Mouse (Mus musculus) lung, embryonic 16.5 days (tissue): ENCODE results near the gene Gars. TPM values are rescaled to one million over a fixed set of nuclear protein-coding genes. Genes with fewer than 3 reads are reported as not detected.

Experiments
- ATAC-seq: fragments of 200-750 bp; cut with Nextera tagmentation; 2 replicates; pipeline ENCODE4 v1.8.0; 2017; ENCODE audit warnings: low read depth, mild to moderate bottlenecking, moderate library complexity
- H3K27ac ChIP-seq: fragments of 300-500 bp; sonication (generic); 2 replicates; pipeline ENCODE4 v1.5.1; 2014; ENCODE audit warnings: mild to moderate bottlenecking, control low read depth, low read length
- H3K27me3 ChIP-seq: fragments of 300-500 bp; sonication (generic); 2 replicates; pipeline ENCODE4 v1.6.1; 2014; ENCODE audit warnings: low read depth, low read length, mixed read lengths; ENCODE audit not compliant: control insufficient read depth, insufficient read depth
- H3K36me3 ChIP-seq: fragments of 300-500 bp; sonication (generic); 2 replicates; pipeline ENCODE4 v1.6.1; 2014; ENCODE audit warnings: low read length; ENCODE audit not compliant: control insufficient read depth, insufficient read depth
- H3K4me1 ChIP-seq: fragments of 300-500 bp; sonication (generic); replicated peaks from 2 replicates; pipeline ENCODE4 v1.6.1; 2014; ENCODE audit warnings: low read length, mixed read lengths; ENCODE audit not compliant: control insufficient read depth, insufficient read depth
- H3K4me2 ChIP-seq: fragments of 300-500 bp; sonication (generic); 2 replicates; pipeline ENCODE4 v1.6.1; 2014; ENCODE audit warnings: low read depth, low read length, control low read depth
- H3K4me3 ChIP-seq: fragments of 300-500 bp; sonication (generic); 2 replicates; pipeline ENCODE4 v1.5.1; 2014; ENCODE audit warnings: mild to moderate bottlenecking, low read length, control low read depth
- H3K9ac ChIP-seq: fragments of 300-500 bp; sonication (generic); 2 replicates; pipeline ENCODE4 v1.6.1; 2014; ENCODE audit warnings: low read length, control low read depth
- H3K9me3 ChIP-seq: fragments of 300-500 bp; sonication (generic); 2 replicates; pipeline ENCODE4 v1.6.1; 2016; ENCODE audit warnings: low read length; ENCODE audit not compliant: control insufficient read depth
- WGBS: fragments of 180-500 bp; shearing (Covaris S2); extraction: QIAGEN DNeasy Blood & Tissue Kit; methylation state at CpG from one replicate; pipeline ENCODE4 v1.1.7; 2014; 5-methylcytosine and 5-hydroxymethylcytosine counted together
- polyA plus RNA-seq: library from polyadenylated mRNA; unstranded; fragments of >200 nt; fragmentation: Nextera tagmentation; extraction: Ambion mirVana; gene quantifications from 2 replicates; pipeline ENCODE4 v1.2.1, GENCODE M21; 2015

Gene Gars
- polyA plus RNA-seq, 1 experiment from 2014 or later: 122 TPM

DNA sequence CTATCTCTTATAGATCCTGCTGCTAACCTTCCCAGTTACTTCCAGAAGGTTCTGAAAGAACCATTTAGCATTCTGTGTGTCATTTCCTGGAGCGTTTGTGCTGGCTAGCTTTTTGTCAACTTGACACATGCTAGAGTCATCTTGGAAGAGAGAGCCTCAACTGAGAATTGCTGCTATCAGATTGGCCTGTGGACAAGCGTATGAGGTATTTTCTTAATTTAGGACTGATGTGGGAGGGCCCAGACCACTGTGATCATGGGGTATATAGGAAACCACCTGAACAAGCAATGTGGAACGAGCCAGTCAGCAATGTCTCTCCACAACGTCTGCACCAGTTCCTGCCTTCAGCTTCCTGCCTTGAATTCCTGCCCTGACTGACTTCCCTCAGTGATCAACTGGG is 34.2 kb upstream of the Gars start:
- no peak overlapping the region for H3K9ac ChIP-seq
- H3K4me1 ChIP-seq: peaks cover 2% of the 10 kb centered on the region; the same call in 1 of the 2 replicates
- WGBS: 55% methylated on average over 4 of the region's 4 CpGs
- no peak overlapping the region for H3K4me3 ChIP-seq
- no peaks in the 10 kb centered on the region for H3K9me3 ChIP-seq
- ATAC-seq: no peak
- no peak overlapping the region for H3K4me2 ChIP-seq
- H3K27me3 ChIP-seq: no peaks in the 10 kb centered on the region
- no peaks in the 10 kb centered on the region for H3K36me3 ChIP-seq
- H3K27ac ChIP-seq: no peak overlapping the region

DNA sequence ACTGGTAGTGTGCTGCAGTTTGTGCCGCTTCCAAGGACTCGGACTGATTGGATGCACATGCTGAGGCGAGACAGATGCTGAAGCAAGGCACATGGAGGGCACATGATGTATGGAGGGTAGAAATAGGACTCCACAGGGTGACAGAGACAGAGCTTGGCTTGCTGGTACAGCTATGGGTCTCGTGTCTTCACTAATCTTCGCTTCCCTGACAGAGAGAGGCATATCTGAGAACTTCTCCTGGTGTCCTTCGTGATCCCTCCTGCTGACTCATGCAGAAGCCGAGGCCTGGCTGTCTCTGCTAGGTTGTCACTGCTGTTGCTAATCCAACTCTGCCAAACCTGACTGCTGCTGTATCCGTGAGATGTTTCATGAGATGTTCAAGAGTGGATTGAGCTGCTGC is 29.4 kb upstream of the Gars start:
- no peak overlapping the region for H3K4me3 ChIP-seq
- H3K27me3 ChIP-seq: no peaks in the 10 kb centered on the region
- peaks cover 6% of the 10 kb centered on the region; the same call in 1 of the 2 replicates for H3K4me1 ChIP-seq
- no peak for ATAC-seq
- no peaks in the 10 kb centered on the region for H3K9me3 ChIP-seq
- H3K9ac ChIP-seq: no peak overlapping the region
- no peak overlapping the region for H3K4me2 ChIP-seq
- WGBS: 88% methylated on average over 8 of the region's 8 CpGs
- no peak overlapping the region for H3K27ac ChIP-seq
- H3K36me3 ChIP-seq: no peaks in the 10 kb centered on the region

DNA sequence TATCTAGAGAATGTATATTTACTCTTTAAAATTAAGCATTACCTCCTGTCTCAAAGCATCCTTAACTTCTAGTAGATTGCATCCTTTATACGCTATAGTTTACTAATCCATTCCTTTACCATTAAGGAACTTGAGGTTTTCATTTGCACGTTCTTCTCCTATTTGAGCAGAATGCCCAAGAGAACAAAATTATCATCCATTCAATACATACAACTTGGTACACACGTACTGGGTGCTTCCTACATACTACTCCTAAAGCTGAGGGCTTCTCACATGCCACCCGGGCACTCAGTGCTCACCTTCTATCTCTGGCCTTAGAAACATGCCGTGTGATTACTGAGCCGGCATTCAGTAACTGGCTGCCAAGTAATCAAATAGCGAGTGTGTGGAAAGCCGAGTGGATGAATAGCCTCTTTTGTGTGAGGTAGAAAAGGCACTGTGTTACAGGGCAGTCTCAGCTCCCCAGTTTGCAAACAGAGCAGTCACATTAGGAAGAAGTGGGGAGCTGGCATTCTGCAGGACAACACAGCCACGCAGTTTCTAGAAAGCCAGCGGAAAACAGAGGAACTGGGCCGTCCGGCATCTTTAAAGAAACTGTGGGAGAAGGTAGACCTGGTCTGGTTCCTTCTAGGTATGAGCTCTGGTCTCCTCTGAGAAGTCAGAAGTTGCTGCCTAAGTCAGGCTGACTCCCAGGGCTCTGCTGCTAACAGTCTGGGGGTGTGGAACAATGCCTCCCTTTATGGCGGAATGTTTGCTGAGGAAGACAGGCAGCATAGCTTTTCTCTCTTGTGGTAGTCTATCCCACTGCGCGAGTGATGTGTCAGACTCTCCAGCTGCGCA is 28.2 kb upstream of the Gars start:
- no peaks in the 10 kb centered on the region for H3K36me3 ChIP-seq
- peaks cover 6% of the 10 kb centered on the region; the same call in 1 of the 2 replicates for H3K4me1 ChIP-seq
- H3K27ac ChIP-seq: peak overlapping the region; percentile 60
- no peaks in the 10 kb centered on the region for H3K9me3 ChIP-seq
- peak overlapping the region; percentile 42 for H3K4me2 ChIP-seq
- no peak overlapping the region for H3K9ac ChIP-seq
- ATAC-seq: peak; percentile 74
- H3K27me3 ChIP-seq: no peaks in the 10 kb centered on the region
- peak overlapping the region; percentile 7; the same call in 1 of the 2 replicates for H3K4me3 ChIP-seq
- WGBS: 27% methylated on average over 16 of the region's 16 CpGs

DNA sequence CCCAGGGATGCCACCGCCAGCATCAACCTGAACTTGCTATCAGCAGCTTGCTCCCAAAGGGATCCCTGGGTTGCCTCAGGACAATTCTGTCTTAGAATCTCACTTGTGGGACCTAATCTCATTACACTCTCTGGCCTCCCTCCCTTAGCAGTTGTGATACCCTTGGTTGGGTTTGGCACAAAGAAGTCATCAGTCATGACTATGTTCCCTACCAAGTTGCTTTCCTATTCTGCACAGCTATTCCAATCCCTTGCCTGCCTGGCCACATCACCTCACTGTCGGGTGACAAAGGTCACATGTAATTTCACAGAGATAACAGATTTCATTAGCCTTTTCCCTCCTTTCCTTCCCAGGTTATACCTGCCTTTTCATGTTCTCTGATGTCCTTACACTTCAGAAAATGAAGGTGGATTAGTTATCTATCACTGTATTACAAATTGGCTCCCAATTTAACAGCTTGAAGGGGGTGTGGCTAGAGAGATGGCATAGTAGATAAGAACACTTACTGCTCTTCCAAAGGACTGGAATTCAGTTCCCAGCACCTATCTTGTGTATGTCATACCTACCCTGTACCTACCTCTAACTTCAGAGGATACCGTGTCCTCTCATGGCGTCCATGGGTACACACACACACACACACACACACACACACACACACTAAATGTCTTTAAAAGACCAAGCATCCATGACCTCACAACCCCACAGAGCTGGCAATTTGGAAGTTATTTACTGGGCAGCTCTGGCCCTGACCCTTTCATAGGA is 27.3 kb upstream of the Gars start:
- H3K36me3 ChIP-seq: no peaks in the 10 kb centered on the region
- no peak overlapping the region for H3K4me2 ChIP-seq
- H3K4me3 ChIP-seq: no peak overlapping the region
- ATAC-seq: no peak
- peaks cover 6% of the 10 kb centered on the region; the same call in 1 of the 2 replicates for H3K4me1 ChIP-seq
- H3K9me3 ChIP-seq: no peaks in the 10 kb centered on the region
- H3K27me3 ChIP-seq: no peaks in the 10 kb centered on the region
- 52% methylated on average over 4 of the region's 4 CpGs for WGBS
- H3K9ac ChIP-seq: no peak overlapping the region
- H3K27ac ChIP-seq: no peak overlapping the region

DNA sequence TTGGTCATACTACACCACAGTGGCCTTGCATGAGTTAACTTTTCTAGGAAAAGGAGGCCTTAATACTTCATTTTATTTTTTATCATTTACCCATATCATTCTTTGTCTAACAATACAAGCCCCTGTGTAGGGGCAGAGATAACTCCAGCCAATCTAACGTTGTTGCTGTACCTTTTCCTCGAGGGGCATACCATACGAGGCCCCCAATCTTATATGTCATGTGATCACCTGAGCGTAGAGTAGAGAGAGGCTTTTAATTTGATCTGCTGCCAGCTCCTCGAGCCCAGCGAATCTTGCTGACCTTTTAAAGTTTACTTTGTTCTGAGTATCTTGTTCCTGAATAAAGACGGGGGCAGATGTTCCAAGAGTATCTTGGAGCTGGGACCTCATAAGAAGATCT is 25.3 kb upstream of the Gars start:
- Histone ChIP-seq H3K4me3 (no peak overlapping the region), H3K27ac (no peak overlapping the region), H3K4me1 (peaks cover 16% of the 10 kb centered on the region), H3K27me3 (no peaks in the 10 kb centered on the region), H3K9ac (no peak overlapping the region), H3K4me2 (no peak overlapping the region), H3K36me3 (no peaks in the 10 kb centered on the region), H3K9me3 (no peaks in the 10 kb centered on the region)
- WGBS: 48% methylated on average over 7 of the region's 7 CpGs
- no peak for ATAC-seq

DNA sequence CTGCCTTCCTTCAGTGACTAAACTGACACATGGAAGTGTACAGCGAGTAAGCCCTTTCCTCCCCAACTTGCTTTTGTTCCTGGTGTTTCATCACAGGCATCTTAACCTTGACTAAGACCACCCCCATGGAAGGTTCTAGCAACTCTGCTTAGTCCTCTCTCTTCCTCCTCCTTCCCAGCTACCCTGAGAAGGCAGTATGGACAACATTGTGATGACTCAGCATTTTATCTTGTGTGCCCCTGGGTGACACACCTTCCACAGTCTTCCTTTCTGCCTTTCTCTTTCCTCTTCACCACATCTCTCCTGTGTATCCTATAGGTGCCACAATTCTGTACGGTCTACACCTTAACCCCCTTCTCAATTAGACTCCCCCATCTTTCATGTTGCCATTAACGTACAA is 23.6 kb upstream of the Gars start:
- 83% methylated on average over 3 of the region's 3 CpGs for WGBS
- no peak for ATAC-seq

DNA sequence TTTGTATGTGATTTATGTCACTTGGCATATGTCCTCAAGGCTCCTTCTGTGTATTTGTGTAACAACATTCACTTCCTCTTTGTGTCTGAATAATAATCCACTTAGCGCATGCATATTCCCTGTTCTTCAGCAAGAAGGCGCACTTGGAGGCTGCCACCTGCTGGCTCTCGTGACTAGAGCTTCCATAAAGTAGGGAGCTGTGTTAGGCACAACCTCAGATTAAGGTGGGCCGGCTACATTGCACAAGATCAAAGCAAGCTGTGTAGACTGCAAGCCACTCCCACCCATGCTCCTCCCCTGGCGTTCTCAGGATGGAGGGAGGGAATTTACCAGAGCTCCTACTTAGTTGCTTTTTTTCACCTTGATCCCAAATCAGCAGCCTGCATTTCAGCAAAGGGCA is 21.6 kb upstream of the Gars start:
- Histone ChIP-seq H3K9me3 (no peaks in the 10 kb centered on the region), H3K27ac (no peak overlapping the region; the same call in 1 of the 2 replicates), H3K36me3 (no peaks in the 10 kb centered on the region), H3K4me1 (peaks cover 13% of the 10 kb centered on the region), H3K4me2 (peak overlapping the region; percentile 49), H3K27me3 (no peaks in the 10 kb centered on the region), H3K4me3 (no peak overlapping the region), H3K9ac (no peak overlapping the region)
- ATAC-seq: peak; percentile 81
- WGBS: 5% methylated on average over 5 of the region's 5 CpGs

More for the DNA sequence above, 23.6 kb upstream of the Gars start:
- H3K4me2 ChIP-seq: no peak overlapping the region
- no peak overlapping the region for H3K27ac ChIP-seq
- H3K9me3 ChIP-seq: no peaks in the 10 kb centered on the region
- no peaks in the 10 kb centered on the region for H3K27me3 ChIP-seq
- H3K36me3 ChIP-seq: no peaks in the 10 kb centered on the region
- no peak overlapping the region for H3K9ac ChIP-seq
- no peak overlapping the region for H3K4me3 ChIP-seq
- peaks cover 16% of the 10 kb centered on the region for H3K4me1 ChIP-seq

DNA sequence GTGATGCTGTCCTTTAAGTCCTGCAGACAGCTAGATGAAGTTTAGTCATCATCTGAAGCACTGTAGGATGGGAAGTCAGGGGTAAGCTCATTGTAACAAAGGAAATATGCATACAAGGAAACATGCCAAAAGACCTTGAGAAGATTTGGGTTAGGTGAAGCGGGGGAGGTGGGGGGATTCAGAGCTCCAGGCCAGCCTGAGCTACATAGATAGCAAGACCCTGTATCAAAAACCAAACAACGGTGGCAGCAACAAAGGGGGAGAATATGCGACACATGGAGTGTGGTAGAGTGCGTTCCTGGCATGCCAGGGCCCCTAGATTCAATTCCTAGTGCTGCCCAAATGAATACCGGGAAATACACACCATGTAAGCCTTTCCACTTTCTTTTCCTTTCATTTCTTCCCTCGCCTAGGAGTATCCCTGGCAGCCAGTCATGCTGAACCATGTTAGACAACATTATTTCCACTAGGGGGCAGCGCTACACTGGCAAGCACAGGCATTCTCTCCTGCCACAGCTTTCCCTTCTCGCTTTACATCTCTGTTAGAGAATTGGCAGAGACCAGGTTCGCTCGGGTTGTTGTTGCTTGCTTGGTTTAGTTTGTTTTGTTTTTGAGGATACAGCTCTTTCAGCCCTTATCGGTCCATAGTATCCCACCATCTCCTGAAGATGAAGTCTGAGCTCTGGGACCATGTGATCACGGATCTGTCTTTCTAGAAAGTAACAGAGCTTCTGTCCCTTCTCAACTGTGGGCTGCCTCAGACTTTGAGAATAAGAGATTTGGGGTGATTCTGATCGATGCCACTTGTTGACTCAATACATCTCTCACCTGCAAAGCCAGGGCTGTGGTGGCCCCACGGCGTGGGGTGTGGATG is 20.9 kb upstream of the Gars start:
- Histone ChIP-seq H3K27me3 (no peaks in the 10 kb centered on the region), H3K27ac (no peak overlapping the region; the same call in 1 of the 2 replicates), H3K4me3 (peak overlapping the region; percentile 26; the same call in 1 of the 2 replicates), H3K4me2 (peak overlapping the region; percentile 49), H3K36me3 (no peaks in the 10 kb centered on the region), H3K9me3 (no peaks in the 10 kb centered on the region), H3K9ac (no peak overlapping the region), H3K4me1 (peaks cover 13% of the 10 kb centered on the region)
- WGBS: 20% methylated on average over 15 of the region's 15 CpGs
- peak; percentile 84 for ATAC-seq
